Mouse (Mus musculus) CH12.LX (cell line): ENCODE data around the gene Tpst2.

Experiments used
- CTCF ChIP-seq, 2 experiments: IDR thresholded peaks in 1 of 2; conservative IDR thresholded peaks in 1 of 2; 2 replicates each; pipeline ENCODE4 v1.5.1; 2011 to 2012; ENCODE audit warnings: low read depth in 2 of 2, low read length in 2 of 2, improper control_type of control experiment in 1 of 2, inconsistent platforms in 1 of 2, mild to moderate bottlenecking in 1 of 2, moderate library complexity in 1 of 2
- MXI1 ChIP-seq: IDR thresholded peaks from 2 replicates; pipeline ENCODE4 v1.6.1; 2011; ENCODE audit warnings: mild to moderate bottlenecking, low read depth, low read length, improper control_type of control experiment
- POLR2A ChIP-seq: IDR thresholded peaks from 2 replicates; pipeline ENCODE4 v1.6.1; 2011; ENCODE audit warnings: low read depth, mild to moderate bottlenecking, improper control_type of control experiment, low read length

GRCm38 (mm10) chr5:112316468-112316867 is 40.0 kb downstream of the Tpst2 start:
- TF ChIP-seq MXI1 (no peak), POLR2A (no peak), CTCF (conservative IDR thresholded peaks at IDR 0.05 in 1 of 2, IDR thresholded peaks at IDR 0.05 in 1 of 2; ENCODE audit: low read depth in 2 of 2, low read length in 2 of 2) (no peak)
